Mouse (Mus musculus) large intestine, adult 2 months (tissue): ENCODE data around the gene Rps19. TPM values are rescaled to one million over a fixed set of nuclear protein-coding genes. Genes with fewer than 3 reads are reported as not detected.

Experiments
- DNase-seq: peaks from one replicate; pipeline ENCODE4 v3.0.0-alpha.2; 2012; ENCODE audit warnings: low read depth, low spot score
- WGBS: fragments of 180-500 bp; shearing (Covaris S2); methylation state at CpG from one replicate; pipeline ENCODE4 v1.1.7; 2018; 5-methylcytosine and 5-hydroxymethylcytosine counted together
- polyA plus RNA-seq: library from polyadenylated mRNA; depleted of rRNA; stranded (reverse); fragments of >200 nt; gene quantifications from 2 replicates; pipeline ENCODE4 v1.2.3, GENCODE M21; 2012; rRNA removed

Gene Rps19
- polyA plus RNA-seq, 1 experiment = 648 TPM

DNA sequence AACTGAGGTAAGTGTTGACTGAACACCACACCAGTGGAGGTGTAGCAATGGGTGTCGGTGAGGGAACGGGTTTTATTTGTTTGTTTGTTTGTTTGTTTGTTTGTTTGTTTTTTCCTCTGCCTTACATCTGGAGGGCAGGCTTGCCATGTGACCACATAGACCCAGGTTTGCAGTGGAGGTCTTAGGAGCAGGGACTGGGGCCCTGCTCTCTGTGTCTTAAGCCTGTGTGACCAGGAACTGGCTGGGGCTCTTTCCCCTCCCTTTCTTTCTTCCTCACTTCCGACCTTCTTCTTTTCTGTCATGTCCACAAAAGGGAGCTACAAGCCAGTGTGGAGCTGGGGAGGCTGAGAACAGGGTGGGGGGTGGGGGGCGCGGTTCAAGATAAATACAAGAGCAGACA, 13.8 kb downstream of the Rps19 start:
- DNase-seq = no peak
- 61% methylated on average over 5 of the region's 5 CpGs for WGBS

DNA sequence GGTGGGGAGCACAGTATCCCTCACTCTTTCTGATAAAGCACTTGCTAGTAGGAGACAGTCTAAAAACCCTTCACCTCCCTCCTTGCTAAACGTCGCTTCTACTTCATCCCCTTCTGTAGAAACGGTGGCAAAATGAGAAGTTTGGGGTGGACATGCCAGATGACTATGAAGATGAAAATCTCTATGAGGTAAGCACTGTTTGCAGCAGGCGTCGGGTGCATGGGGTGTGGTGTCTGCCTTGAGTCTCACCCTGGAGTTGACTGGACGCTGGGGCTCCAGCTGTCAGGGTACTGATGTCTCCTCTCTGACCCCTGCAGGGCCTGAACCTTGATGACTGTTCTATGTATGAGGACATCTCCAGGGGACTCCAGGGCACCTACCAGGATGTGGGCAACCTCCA, 16.9 kb downstream of the Rps19 start:
- no peak for DNase-seq
- 51% methylated on average over 6 of the region's 6 CpGs for WGBS

DNA sequence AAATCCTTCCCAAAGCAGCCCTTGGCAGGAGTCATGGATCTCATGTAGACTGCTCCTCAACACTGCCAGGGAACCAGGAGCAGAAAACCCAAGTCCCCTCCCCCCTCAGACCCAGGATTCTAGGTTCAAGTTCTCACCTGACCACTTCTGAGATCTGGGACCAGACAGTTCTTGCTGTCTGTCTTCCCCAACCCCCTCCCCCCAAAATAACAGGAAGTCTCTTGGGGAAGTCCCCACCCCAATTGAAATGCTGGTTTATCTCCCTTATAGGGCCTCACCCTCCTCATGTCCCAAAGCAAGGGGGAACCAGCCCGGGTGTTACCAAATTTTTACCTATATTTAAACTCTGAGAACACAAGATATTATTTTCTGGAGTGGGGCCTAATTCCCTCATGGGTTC, 17.7 kb downstream of the Rps19 start:
- no peak for DNase-seq
- WGBS = 19% methylated on average over 1 of the region's 1 CpGs

DNA sequence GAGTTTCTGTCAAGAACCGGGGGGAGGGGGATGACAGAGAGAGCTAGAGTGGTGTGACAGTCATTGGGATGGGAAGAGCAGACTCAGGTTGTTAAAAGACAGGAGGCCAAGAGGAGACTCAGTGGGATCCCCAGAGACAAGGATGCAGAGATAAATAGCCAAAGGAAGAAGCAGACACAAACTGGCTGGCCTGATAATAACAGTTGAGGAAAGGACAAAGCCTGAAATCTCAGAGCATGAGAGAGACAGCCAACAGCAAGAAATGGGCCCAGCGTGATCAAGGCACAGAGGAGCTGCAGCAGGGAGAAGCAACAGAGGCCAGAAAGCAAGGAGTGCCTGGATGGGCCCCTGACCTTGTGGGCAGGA, 18.1 kb downstream of the Rps19 start:
- WGBS = 46% methylated on average over 2 of the region's 2 CpGs
- no peak for DNase-seq

DNA sequence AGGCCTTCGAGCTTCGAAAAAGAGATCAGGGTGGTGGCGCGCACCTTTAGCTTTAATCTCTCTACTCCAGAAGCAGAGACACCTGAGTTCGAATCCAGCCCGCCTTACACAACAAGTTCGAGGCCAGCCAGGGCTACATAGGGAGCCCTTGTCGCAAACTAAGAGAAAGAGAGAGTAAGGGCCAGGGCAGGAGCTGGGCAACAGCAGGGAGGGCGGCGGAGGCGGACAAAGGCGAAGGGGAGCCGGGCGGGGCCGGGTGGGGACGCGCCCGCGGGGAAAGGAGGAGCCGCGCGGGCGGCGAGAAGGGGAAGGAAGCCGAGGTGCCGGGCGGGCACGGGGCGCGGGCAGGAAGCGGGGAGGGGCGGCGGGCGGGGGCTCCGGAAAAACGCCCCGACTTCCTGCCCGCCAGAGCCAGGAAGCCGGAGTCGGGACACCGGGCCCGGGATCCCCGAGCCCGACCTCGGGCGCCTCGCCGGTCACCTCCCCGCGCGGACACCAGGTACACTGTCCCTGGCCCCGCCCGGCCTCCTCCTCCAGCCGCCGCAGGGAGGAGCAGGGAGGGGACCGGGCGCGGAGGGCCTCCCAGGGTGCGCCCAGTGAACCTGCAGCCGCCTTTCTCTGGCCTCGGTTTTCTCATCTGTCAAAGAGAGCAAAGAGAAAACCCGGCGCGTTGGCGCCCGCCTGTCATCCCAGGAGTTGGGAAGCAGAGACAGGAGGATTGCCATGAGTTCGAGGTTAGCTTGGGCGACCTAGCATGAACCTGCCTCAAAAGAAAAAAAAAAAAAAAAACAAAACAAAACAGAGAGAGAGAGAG, 18.7 kb downstream of the Rps19 start, which contains the start of gene Arhgef1:
TSS of gene Arhgef1 (plus strand) at position 283 of the 814 bp plus-strand sequence.
- WGBS = 3% methylated on average over 67 of the region's 68 CpGs
- peak; percentile 44 for DNase-seq

DNA sequence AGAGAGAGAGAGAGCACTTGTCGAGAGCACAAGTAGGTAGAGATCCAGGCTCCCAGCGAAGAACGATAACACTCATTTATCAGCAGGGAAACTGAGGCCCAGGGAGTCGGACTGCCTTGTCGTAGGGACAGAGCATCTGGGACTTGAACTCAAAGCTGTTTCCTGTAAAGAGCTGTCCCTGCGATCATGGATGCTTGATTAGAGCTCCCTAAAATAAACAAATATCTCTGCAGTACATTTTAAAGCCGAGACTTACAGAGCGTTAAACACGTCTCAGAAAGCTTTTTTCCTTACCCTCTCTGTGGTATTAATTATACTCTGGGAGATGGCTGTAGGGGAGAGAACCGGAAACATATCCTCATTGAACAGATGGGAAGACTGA, 19.3 kb downstream of the Rps19 start:
- 2% methylated on average over 10 of the region's 10 CpGs for WGBS
- peak; percentile 14 for DNase-seq

DNA sequence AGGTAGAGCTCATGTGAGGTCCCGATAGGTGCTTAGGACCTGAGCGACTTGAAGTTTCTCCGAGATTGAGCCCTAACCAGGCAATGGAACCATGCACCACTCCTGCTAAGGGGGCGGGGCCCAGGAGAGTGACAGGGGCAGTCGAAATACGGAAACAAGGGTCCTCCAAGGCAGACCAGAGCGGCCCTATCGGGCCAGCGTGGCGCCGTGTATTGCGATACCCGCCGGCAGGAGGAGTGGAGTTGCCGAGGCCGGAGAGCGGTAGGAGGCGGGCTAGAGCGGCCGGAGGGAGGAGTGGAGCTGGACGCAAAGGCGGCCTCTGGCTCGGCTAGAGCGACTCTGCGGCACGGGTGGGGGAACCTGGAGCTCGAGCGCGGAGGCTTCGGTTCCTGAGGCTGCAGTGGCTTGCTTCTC, 19.9 kb downstream of the Rps19 start:
- WGBS = under 1% methylated on average over 30 of the region's 30 CpGs
- peak; percentile 93 for DNase-seq

DNA sequence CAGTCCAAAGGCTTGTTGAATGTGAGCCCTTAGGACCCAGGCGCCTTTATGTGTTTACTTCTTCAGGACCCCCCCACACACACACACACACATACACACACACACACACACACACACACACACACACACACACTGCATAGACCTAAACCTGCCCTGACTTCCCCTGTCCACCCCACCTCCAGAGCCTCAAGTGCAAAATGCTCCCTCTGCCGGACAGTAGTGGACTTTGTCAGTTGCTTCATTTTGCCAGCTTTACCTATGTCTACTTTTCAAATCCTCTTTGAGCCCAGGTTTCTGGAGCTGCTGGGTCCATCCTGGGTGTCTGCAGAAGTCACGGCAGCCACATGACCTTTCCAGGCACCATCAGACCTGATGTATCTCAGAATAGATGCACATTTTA, 20.8 kb downstream of the Rps19 start:
- peak; percentile 52 for DNase-seq
- WGBS = 9% methylated on average over 3 of the region's 3 CpGs

DNA sequence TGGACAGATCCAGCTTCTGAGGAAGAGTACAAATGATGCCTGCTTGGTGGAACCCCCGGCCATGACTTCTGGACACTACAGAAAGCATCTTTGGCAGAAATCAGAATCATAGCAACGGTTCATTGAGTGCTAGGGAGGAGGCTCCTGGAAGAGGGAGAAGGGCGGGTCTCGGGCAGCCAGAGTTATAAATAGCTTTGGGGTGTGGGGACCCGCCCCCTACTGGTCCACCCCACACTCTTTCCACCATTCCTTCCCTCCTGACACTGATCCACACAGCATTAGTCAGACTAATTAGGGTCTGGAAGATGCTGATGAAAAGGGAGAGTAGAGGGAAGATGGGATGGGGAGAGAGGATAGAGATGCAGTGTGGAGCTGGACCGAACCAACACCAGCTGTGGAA, 22.4 kb downstream of the Rps19 start:
- no peak for DNase-seq
- WGBS = 14% methylated on average over 6 of the region's 6 CpGs

DNA sequence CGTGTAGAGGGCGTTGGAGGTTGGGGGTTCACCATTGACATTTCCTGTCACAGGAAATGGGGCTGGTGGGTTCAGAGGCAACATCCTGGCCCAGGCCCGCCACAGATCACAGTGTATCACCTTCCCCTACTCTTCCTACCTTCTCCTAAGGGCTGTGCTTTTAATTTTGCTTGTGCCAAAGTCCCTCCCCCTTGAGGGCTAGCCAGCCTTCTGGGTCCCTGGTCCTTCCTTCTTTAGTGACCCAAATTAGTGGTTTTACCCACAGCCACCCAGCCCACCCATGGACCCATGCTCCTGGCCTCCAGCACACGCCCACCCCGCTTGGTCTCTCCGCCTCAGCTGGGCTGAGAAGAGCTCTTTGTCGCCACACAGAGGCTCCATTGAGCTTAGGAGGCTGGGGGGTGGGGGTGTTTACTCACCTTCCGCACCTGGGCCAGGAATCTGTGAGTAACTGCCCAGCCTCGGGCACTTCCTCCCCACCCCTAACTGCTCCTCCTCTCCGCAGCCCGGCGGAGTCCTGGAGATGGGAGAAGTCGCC, 23.1 kb downstream of the Rps19 start:
- no peak for DNase-seq
- 29% methylated on average over 13 of the region's 13 CpGs for whole genome bisulfite sequencing

DNA sequence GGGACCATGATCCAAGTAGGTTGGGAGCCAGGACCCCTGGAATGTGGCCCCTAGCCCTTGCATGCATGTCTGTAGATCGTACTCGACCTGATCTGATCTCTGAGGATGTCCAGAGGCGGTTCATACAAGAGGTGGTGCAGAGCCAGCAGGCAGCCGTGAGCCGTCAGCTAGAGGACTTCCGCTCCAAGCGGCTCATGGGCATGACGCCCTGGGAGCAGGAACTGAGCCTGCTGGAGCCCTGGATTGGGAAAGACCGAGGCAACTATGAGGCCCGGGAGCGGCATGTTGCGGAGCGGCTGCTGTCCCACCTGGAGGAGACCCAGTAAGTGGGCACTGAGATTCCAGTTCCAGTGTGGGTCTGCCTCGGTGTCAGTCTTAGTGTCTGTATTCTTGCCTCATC, 28.3 kb downstream of the Rps19 start:
- DNase-seq = no peak
- WGBS = 90% methylated on average over 14 of the region's 14 CpGs

DNA sequence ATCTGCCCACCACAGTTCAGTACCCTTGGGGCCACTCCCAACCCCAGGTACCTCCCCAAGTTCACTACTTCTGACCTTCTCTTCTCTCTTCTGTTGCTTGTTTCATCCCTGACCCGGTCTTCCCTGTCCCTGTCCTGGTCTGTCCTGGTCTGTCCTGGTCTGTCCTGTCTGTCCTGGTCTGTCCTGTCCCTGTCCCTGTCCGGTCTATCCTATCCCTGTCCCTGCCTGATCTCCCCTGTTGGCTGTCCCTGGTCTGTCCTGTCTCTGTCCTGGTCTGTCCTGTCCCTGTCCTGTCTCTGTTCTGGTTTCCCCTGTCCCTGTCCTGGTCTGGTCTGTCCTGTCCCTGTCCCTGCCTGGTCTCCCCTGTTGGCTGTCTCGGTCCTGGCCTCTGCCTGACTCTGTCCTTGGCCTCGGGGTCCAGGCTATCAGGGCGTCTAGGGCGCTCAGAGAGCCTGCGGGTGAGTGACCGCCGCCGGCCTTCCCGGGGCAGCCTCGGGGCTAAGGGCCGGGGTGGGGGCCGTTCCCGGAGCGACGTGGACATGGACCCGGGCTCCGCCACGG, 34.7 kb downstream of the Rps19 start:
- DNase-seq = no peak
- 93% methylated on average over 20 of the region's 20 CpGs for WGBS

DNA sequence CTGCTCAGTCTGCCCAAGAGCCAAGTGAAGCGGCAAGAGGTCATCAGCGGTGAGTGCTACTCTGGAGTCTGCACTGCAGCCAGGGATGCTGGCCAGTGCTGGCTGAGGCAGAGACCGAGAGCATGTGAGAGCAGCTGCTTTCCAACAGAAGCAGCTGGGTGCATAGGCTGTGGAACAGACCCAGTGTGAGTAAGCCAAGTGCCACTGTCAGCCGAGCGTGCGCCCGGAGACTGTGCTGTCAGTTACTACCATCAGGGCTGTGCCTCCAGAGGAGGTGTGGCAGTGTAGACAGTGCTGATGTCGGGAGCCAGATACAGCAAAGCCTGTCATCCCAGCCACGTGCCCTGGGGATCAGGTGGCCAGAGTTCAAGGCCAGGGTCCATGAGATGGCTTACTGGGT, 35.6 kb downstream of the Rps19 start:
- no peak for DNase-seq
- WGBS = 80% methylated on average over 9 of the region's 9 CpGs

DNA sequence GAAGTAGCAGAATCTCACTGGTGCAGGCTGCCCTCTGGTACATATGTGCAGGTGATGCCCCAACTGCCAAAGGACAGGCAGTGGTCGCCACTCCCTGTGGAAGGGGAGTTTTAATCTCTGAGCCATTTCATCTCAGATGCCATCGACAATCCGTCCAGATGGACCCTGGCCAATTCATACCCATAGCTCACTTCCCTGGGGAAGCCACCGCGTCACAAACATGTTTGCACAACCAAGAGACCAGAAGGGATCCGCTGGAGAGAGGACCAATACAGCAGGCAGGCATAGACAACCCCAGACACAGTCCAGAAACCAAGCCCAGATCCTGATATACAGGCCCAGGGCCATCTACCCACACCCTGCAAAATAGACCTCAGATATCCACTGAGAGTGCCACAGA, 46.3 kb downstream of the Rps19 start:
- DNase-seq = no peak
- WGBS = 31% methylated on average over 6 of the region's 6 CpGs

DNA sequence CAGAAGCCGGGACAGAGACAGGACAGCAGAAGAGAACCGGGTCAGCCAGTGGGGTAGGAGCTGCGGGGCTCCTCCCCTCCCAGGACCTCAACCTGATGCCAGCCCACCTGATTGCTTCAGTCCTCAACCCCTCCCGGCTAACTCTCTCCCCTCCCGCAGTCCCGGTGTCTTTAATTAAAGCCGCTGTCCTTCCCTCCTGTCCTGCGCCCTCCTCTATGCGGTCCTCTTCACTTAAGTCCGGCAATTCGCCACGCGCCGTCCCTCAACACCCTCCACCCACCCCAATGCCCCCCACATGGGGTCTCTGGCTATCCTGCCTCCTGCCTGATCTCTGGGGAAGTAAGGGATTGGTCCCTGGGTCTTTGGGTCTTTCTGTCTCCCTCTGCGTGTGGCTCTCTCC, 47.5 kb downstream of the Rps19 start:
- no peak for DNase-seq
- 4% methylated on average over 15 of the region's 15 CpGs for WGBS

Other genes starting within 250 kb of the Rps19 start
- gene Lypd3, start 247.8 kb upstream of the Rps19 start, polyA plus RNA-seq = 0.14 and 0.25 TPM in 2 replicates
- gene Tex101, start 207.7 kb upstream of the Rps19 start, polyA plus RNA-seq = not detected in 2 replicates
- gene BC049730, start 175.1 kb upstream of the Rps19 start, polyA plus RNA-seq = not detected in 2 replicates
- gene Gm4763, start 157.5 kb upstream of the Rps19 start, polyA plus RNA-seq = not detected in 2 replicates
- 20.1 and 21.8 TPM in 2 replicates for gene Cd177, start 124.1 kb upstream of the Rps19 start, polyA plus RNA-seq
- gene Ceacam10, start 107.2 kb upstream of the Rps19 start, polyA plus RNA-seq = 23.2 and 28.2 TPM in 2 replicates
- 4.1 and 5.9 TPM in 2 replicates for gene Gm9844, start 22.2 kb upstream of the Rps19 start, polyA plus RNA-seq
- gene Lypd4, start 14.4 kb upstream of the Rps19 start, polyA plus RNA-seq = not detected in 2 replicates
- gene Dmrtc2, start 14.3 kb upstream of the Rps19 start, polyA plus RNA-seq = not detected in 2 replicates
- 60.4 and 84.9 TPM in 2 replicates for gene Cd79a, start 13.0 kb downstream of the Rps19 start, polyA plus RNA-seq
- 114 and 145 TPM in 2 replicates for gene Arhgef1, start 18.5 kb downstream of the Rps19 start, polyA plus RNA-seq
- not detected in 2 replicates for gene Gm4881, start 60.1 kb downstream of the Rps19 start, polyA plus RNA-seq
- 189 and 214 TPM in 2 replicates for gene Rabac1, start 88.4 kb downstream of the Rps19 start, polyA plus RNA-seq
- gene Atp1a3, start 121.6 kb downstream of the Rps19 start, polyA plus RNA-seq = 1.8 and 3.3 TPM in 2 replicates
- 6.4 and 8.7 TPM in 2 replicates for gene Grik5, start 188.0 kb downstream of the Rps19 start, polyA plus RNA-seq
- gene Zfp574, start 188.2 kb downstream of the Rps19 start, polyA plus RNA-seq = 16.8 and 20.6 TPM in 2 replicates